ENCODE assay signal across 19 mouse cellular contexts in the genomic region with DNA sequence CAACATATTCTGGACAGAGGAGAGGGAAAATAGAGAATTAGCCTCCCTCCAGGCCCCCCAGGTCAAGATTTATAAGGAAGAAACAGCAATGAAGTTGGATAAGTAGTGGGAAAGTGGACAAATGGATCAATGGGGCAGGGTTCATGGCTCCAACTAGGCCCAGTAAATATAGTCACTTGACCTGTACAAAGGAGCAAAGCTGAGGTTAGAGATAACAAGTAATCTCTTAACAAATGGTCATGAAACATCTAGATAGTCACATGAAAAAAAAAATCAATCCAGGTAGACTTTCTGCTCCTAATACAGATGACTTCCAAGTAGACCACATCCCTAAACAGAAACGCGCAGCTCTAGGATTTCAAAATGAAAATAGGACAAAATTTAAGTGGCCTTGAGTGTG.
"Had no signal": no experiment of that assay in that cellular context is flagged by ENCODE, and none has a peak within 500 bp of the region (broad histone marks: within the 10 kb centered on the region; RNA-seq: fewer than 3 reads in every experiment).

No protein-coding gene starts in this region.

- H3K9me3 ChIP-seq: midbrain, embryonic 10.5 days; neural tube, embryonic 13.5 days; neural tube, embryonic 15.5 days had no signal

- H3K4me3 ChIP-seq: midbrain, embryonic 10.5 days; midbrain, embryonic 12.5 days; myocyte; neural tube, embryonic 13.5 days; neural tube, embryonic 15.5 days had no signal

- ATAC-seq: midbrain, embryonic 16.5 days had no signal

- H3K4me1 ChIP-seq: midbrain, embryonic 10.5 days; midbrain, embryonic 12.5 days; neural tube, embryonic 13.5 days had no signal

- H3K27me3 ChIP-seq: midbrain, embryonic 12.5 days; neural tube, embryonic 13.5 days; neural tube, embryonic 15.5 days had no signal

- H3K27ac ChIP-seq: midbrain, embryonic 10.5 days; midbrain, embryonic 12.5 days; neural tube, embryonic 13.5 days; neural tube, embryonic 15.5 days had no signal

- H3K36me3 ChIP-seq: midbrain, embryonic 10.5 days; midbrain, embryonic 12.5 days; neural tube, embryonic 13.5 days; neural tube, embryonic 15.5 days had no signal

- DNase-seq: lung, adult 18-20 months; lung, embryonic 14.5 days; lung, postnatal 10 days; lung, postnatal 4 days; midbrain, embryonic 14.5 days; retina, postnatal 1 day; right cerebral cortex, adult 18-20 months; right cerebral cortex, postnatal 25 days; right cerebral cortex, postnatal 4 days; spleen, adult 18-20 months; thymus, adult 18-20 months; thymus, postnatal 14 days; thymus, postnatal 36 days had no signal

- H3K4me2 ChIP-seq: lung, embryonic 14.5 days; midbrain, embryonic 12.5 days; neural tube, embryonic 13.5 days; neural tube, embryonic 15.5 days had no signal

- H3K9ac ChIP-seq: lung, embryonic 14.5 days; midbrain, embryonic 12.5 days; neural tube, embryonic 13.5 days; neural tube, embryonic 15.5 days had no signal
